In genomic region chr2:6449656-6450055, GRCm38 (mm10) we compare ENCODE assay signal across 19 mouse cellular contexts.
DNase-seq lines count a peak whose midpoint lies in the region; ATAC-seq and TF ChIP-seq lines count a peak whose summit lies in the region.
"Had no signal": no experiment of that assay in that cellular context is flagged by ENCODE, and none has a peak within 500 bp of the region (broad histone marks: within the 10 kb centered on the region; RNA-seq: fewer than 3 reads in every experiment).

No protein-coding gene starts in this region.

- no peaks in the 10 kb centered on the region for H3K4me1 ChIP-seq in kidney, adult 2 months (ENCODE audit: control insufficient read depth, insufficient read depth, low read length)
- peaks cover 7% of the 10 kb centered on the region; the same call in 1 of the 2 replicates for H3K4me1 ChIP-seq in kidney, embryonic 15.5 days
- H3K4me1 ChIP-seq in midbrain, embryonic 13.5 days (replicated peaks), result peaks cover 21% of the 10 kb centered on the region
- H3K4me1 ChIP-seq in midbrain, postnatal 0 days (ENCODE audit: insufficient read depth, low read length), result no peaks in the 10 kb centered on the region
- H3K4me1 ChIP-seq: embryonic facial prominence, embryonic 13.5 days had no signal

- no peaks in the 10 kb centered on the region for H3K9me3 ChIP-seq in kidney, embryonic 15.5 days (replicated peaks)
- no peaks in the 10 kb centered on the region for H3K9me3 ChIP-seq in midbrain, embryonic 13.5 days
- H3K9me3 ChIP-seq in midbrain, postnatal 0 days (ENCODE audit: low read length), result no peaks in the 10 kb centered on the region
- H3K9me3 ChIP-seq: embryonic facial prominence, embryonic 13.5 days; forebrain, embryonic 12.5 days; G1E; heart, embryonic 12.5 days had no signal

- no peak overlapping the region for H3K4me3 ChIP-seq in kidney, adult 2 months (ENCODE audit: insufficient read depth, low read depth, low read length)
- H3K4me3 ChIP-seq in kidney, embryonic 15.5 days (replicated peaks), result no peak overlapping the region
- no peak overlapping the region for H3K4me3 ChIP-seq in midbrain, embryonic 13.5 days (replicated peaks)
- H3K4me3 ChIP-seq in midbrain, postnatal 0 days (ENCODE audit: low read depth, low read length), result no peak overlapping the region
- H3K4me3 ChIP-seq in gastrocnemius, adult 2 months, result no peak overlapping the region
- H3K4me3 ChIP-seq: embryonic facial prominence, embryonic 13.5 days; forebrain, embryonic 12.5 days; heart, embryonic 12.5 days had no signal

- no peak for TF ChIP-seq CTCF in kidney, adult 2 months (conservative IDR thresholded peaks at IDR 0.05; ENCODE audit: insufficient read depth, insufficient read length, low read depth, low read length)
- no peak for TF ChIP-seq CTCF in midbrain, postnatal 0 days (IDR thresholded peaks at IDR 0.05)
- no peak for TF ChIP-seq CTCF in gastrocnemius, adult 2 months (IDR thresholded peaks at IDR 0.05)

- WGBS in kidney, adult 2 months, result 49% methylated on average over 3 of the region's 3 CpGs
- WGBS in kidney, embryonic 15.5 days, result 40% methylated on average over 3 of the region's 3 CpGs
- WGBS in midbrain, embryonic 13.5 days, result 73% methylated on average over 3 of the region's 3 CpGs
- WGBS in midbrain, postnatal 0 days, result 59% methylated on average over 3 of the region's 3 CpGs

- no peaks in the 10 kb centered on the region for H3K36me3 ChIP-seq in kidney, adult 2 months (ENCODE audit: control insufficient read depth, insufficient read depth, low read length)
- H3K36me3 ChIP-seq in kidney, embryonic 15.5 days, result peaks cover 2% of the 10 kb centered on the region; the same call in 1 of the 2 replicates
- H3K36me3 ChIP-seq in midbrain, embryonic 13.5 days, result peaks cover 6% of the 10 kb centered on the region
- peaks cover 1% of the 10 kb centered on the region; the same call in 1 of the 2 replicates for H3K36me3 ChIP-seq in midbrain, postnatal 0 days (ENCODE audit: insufficient read depth, low read length)
- H3K36me3 ChIP-seq: forebrain, embryonic 12.5 days; heart, embryonic 12.5 days had no signal

- TF ChIP-seq POLR2A in kidney, adult 2 months (IDR thresholded peaks at IDR 0.05; ENCODE audit: low read depth, low read length), result no peak

- H3K27ac ChIP-seq in kidney, adult 2 months (ENCODE audit: insufficient read depth, low read depth, low read length), result no peak overlapping the region
- H3K27ac ChIP-seq in kidney, embryonic 15.5 days, result no peak overlapping the region
- no peak overlapping the region for H3K27ac ChIP-seq in midbrain, embryonic 13.5 days
- no peak overlapping the region for H3K27ac ChIP-seq in midbrain, postnatal 0 days (ENCODE audit: low read depth, low read length)
- no peak overlapping the region for H3K27ac ChIP-seq in gastrocnemius, adult 2 months
- H3K27ac ChIP-seq: embryonic facial prominence, embryonic 13.5 days; forebrain, embryonic 12.5 days had no signal

- no peaks in the 10 kb centered on the region for H3K27me3 ChIP-seq in kidney, adult 2 months (replicated peaks; ENCODE audit: control insufficient read depth, insufficient read depth, low read length)
- no peaks in the 10 kb centered on the region for H3K27me3 ChIP-seq in kidney, embryonic 15.5 days
- no peaks in the 10 kb centered on the region for H3K27me3 ChIP-seq in midbrain, embryonic 13.5 days
- no peaks in the 10 kb centered on the region for H3K27me3 ChIP-seq in midbrain, postnatal 0 days (ENCODE audit: insufficient read depth, low read length)
- H3K27me3 ChIP-seq: embryonic facial prominence, embryonic 13.5 days; forebrain, embryonic 12.5 days; heart, embryonic 12.5 days had no signal

- intact Hi-C loops in gastrocnemius, adult 2 months (cut with DNase I), result no loop called here

- no peak overlapping the region for H3K9ac ChIP-seq in kidney, embryonic 15.5 days
- H3K9ac ChIP-seq in midbrain, embryonic 13.5 days (replicated peaks), result no peak overlapping the region
- H3K9ac ChIP-seq in midbrain, postnatal 0 days (replicated peaks; ENCODE audit: low read length, poor library complexity, severe bottlenecking), result no peak overlapping the region
- H3K9ac ChIP-seq: embryonic facial prominence, embryonic 13.5 days; forebrain, embryonic 12.5 days; forebrain, postnatal 0 days; heart, embryonic 12.5 days had no signal

- no peak; the same call in 1 of the 2 replicates for ATAC-seq in kidney, embryonic 15.5 days (replicated peaks; ENCODE audit: low FRiP score)
- ATAC-seq in midbrain, embryonic 13.5 days, result peak; percentile 12; the same call in 1 of the 2 replicates
- ATAC-seq in midbrain, postnatal 0 days (ENCODE audit: low FRiP score), result no peak
- ATAC-seq: activated CD4-positive, CD25-positive, alpha-beta regulatory T cell, adult 4 months; forebrain, postnatal 0 days; hindbrain, embryonic 16.5 days had no signal

- DNase-seq in kidney, adult 2 months, result peak; percentile 32
- DNase-seq in midbrain, postnatal 0 days (ENCODE audit: low spot score), result no peak
- DNase-seq in ES-CJ7 (ENCODE audit: low read depth, low spot score), result peak; percentile 83
- DNase-seq in gastrocnemius, adult 2 months, result no peak
- no peak for DNase-seq in lung, postnatal 14 days
- DNase-seq: adrenal gland, postnatal 14 days; cerebellum, adult 11-12 months; cerebellum, adult 9-10 months; cerebellum, postnatal 25 days; gastrocnemius, postnatal 25 days had no signal

- H3K4me2 ChIP-seq in kidney, embryonic 15.5 days, result no peak overlapping the region
- no peak overlapping the region for H3K4me2 ChIP-seq in midbrain, embryonic 13.5 days (replicated peaks)
- no peak overlapping the region for H3K4me2 ChIP-seq in midbrain, postnatal 0 days (ENCODE audit: low read depth, low read length, poor library complexity, severe bottlenecking)
- H3K4me2 ChIP-seq: embryonic facial prominence, embryonic 13.5 days; forebrain, embryonic 12.5 days; heart, embryonic 12.5 days had no signal

Comparison
In these comparisons a context has a peak if more than half of its experiments do, and no peak if none do; other contexts are left out.
1. DNase-seq: peak in kidney, adult 2 months (single experiment) and ES-CJ7 (single experiment); none in midbrain, postnatal 0 days (single experiment), gastrocnemius, adult 2 months (single experiment) and lung, postnatal 14 days (single experiment).